Mouse (Mus musculus) T-helper 1 cell (primary cell): Measurements from ENCODE around the gene Zmynd15.

ENCODE experiments used
- in situ Hi-C: fragments of 300-600 bp; cut with MboI, MseI; formaldehyde crosslinking; loops from one replicate; pipeline ENCODE4 v1.15.1; 2025; ENCODE audit warnings: high pct_unique_total_duplicates

The Zmynd15 gene

GRCm38 (mm10) chr11:70458688-70459600, at the start of gene Zmynd15:
Gene Zmynd15 (plus strand): TSS chr11:70459433.
- in situ Hi-C loops, result no loop called here

- in situ Hi-C loops, result loop anchor here (5.0 kb wide), 1 partner anchor 98 kb away; the partner anchor contains the start of gene Tm4sf5
Observed at GRCm38 (mm10) chr11:70409594-70410296, 49.5 kb upstream of the Zmynd15 start, which contains the start of gene Pelp1. Gene Pelp1 (minus strand): TSS chr11:70410031.

GRCm38 (mm10) chr11:70410297-70410643, 49.0 kb upstream of the Zmynd15 start:
- in situ Hi-C loops, result loop anchor here (5.0 kb wide), 1 partner anchor 97 kb away; the partner anchor contains the start of gene Tm4sf5

- in situ Hi-C loops, result loop anchor here (5.0 kb wide), 1 partner anchor 95 kb away; the partner anchor contains the start of gene Tm4sf5
Observed at GRCm38 (mm10) chr11:70412591-70412990, 46.6 kb upstream of the Zmynd15 start.

- in situ Hi-C loops, result loop anchor here (5.0 kb wide), 1 partner anchor 93 kb away; the partner anchor contains the start of gene Tm4sf5
Observed at GRCm38 (mm10) chr11:70413961-70414360, 45.3 kb upstream of the Zmynd15 start.

- in situ Hi-C loops, result loop anchor here (5.0 kb wide), 1 partner anchor 199 kb away; the partner anchor contains the start of genes 4930544D05Rik and Chrne
Observed at GRCm38 (mm10) chr11:70418199-70418598, 41.0 kb upstream of the Zmynd15 start.

GRCm38 (mm10) chr11:70419486-70419885, 39.7 kb upstream of the Zmynd15 start:
- in situ Hi-C loops, result loop anchor here (5.0 kb wide), 1 partner anchor 198 kb away; the partner anchor contains the start of genes 4930544D05Rik and Chrne

- in situ Hi-C loops, result loop anchor here (25.0 kb wide), 1 partner anchor 336 kb away; the partner anchor contains the start of gene Zfp3
Observed at GRCm38 (mm10) chr11:70426598-70426997, 32.6 kb upstream of the Zmynd15 start.

GRCm38 (mm10) chr11:70431574-70431973, 27.7 kb upstream of the Zmynd15 start:
- in situ Hi-C loops, result loop anchor here (25.0 kb wide), 1 partner anchor 331 kb away; the partner anchor contains the start of gene Zfp3

- in situ Hi-C loops, result loop anchor here (25.0 kb wide), 1 partner anchor 330 kb away; the partner anchor contains the start of gene Zfp3
Observed at GRCm38 (mm10) chr11:70432048-70432894, 27.0 kb upstream of the Zmynd15 start, which contains the start of gene Arrb2. Gene Arrb2 (plus strand): TSS chr11:70432635.

- in situ Hi-C loops, result loop anchor here (25.0 kb wide), 1 partner anchor 329 kb away; the partner anchor contains the start of gene Zfp3
Observed at GRCm38 (mm10) chr11:70432895-70433568, 26.2 kb upstream of the Zmynd15 start.

GRCm38 (mm10) chr11:70433569-70433943, 25.7 kb upstream of the Zmynd15 start:
- in situ Hi-C loops, result loop anchor here (25.0 kb wide), 1 partner anchor 329 kb away; the partner anchor contains the start of gene Zfp3

- in situ Hi-C loops, result loop anchor here (25.0 kb wide), 1 partner anchor 328 kb away; the partner anchor contains the start of gene Zfp3
Observed at GRCm38 (mm10) chr11:70433951-70434350, 25.3 kb upstream of the Zmynd15 start.

- in situ Hi-C loops, result loop anchor here (25.0 kb wide), 1 partner anchor 327 kb away; the partner anchor contains the start of gene Zfp3
Observed at GRCm38 (mm10) chr11:70435476-70435875, 23.8 kb upstream of the Zmynd15 start.

- in situ Hi-C loops, result loop anchor here (25.0 kb wide), 1 partner anchor 325 kb away; the partner anchor contains the start of gene Zfp3
Observed at GRCm38 (mm10) chr11:70437426-70437825, 21.8 kb upstream of the Zmynd15 start.

GRCm38 (mm10) chr11:70438728-70439374, 20.4 kb upstream of the Zmynd15 start:
- in situ Hi-C loops, result loop anchor here (25.0 kb wide), 1 partner anchor 323 kb away; the partner anchor contains the start of gene Zfp3

GRCm38 (mm10) chr11:70440637-70441036, 18.6 kb upstream of the Zmynd15 start:
- in situ Hi-C loops, result loop anchor here (25.0 kb wide), 1 partner anchor 322 kb away; the partner anchor contains the start of gene Zfp3

- in situ Hi-C loops, result loop anchor here (25.0 kb wide), 1 partner anchor 320 kb away; the partner anchor contains the start of gene Zfp3
Observed at GRCm38 (mm10) chr11:70441882-70442281, 17.4 kb upstream of the Zmynd15 start.

GRCm38 (mm10) chr11:70443964-70444363, 15.3 kb upstream of the Zmynd15 start:
- in situ Hi-C loops, result loop anchor here (25.0 kb wide), 1 partner anchor 318 kb away; the partner anchor contains the start of gene Zfp3
